Mouse (Mus musculus) neural tube, embryonic 14.5 days (tissue): ENCODE measurements around the gene Sptssb. TPM values are rescaled to one million over a fixed set of nuclear protein-coding genes. Genes with fewer than 3 reads are reported as not detected.

Source experiments
- ATAC-seq: fragments of 200-750 bp; cut with Nextera tagmentation; 2 replicates; pipeline ENCODE4 v1.8.0; 2017; ENCODE audit warnings: low read depth, mild to moderate bottlenecking, moderate TSS enrichment, moderate library complexity
- H3K27ac ChIP-seq: fragments of 300-500 bp; sonication (generic); 2 replicates; pipeline ENCODE4 v1.5.1; 2014; ENCODE audit warnings: low read depth, mild to moderate bottlenecking, control low read depth, low read length, moderate library complexity, mixed read lengths
- H3K27me3 ChIP-seq: fragments of 300-500 bp; sonication (generic); 2 replicates; pipeline ENCODE4 v1.6.1; 2014; ENCODE audit warnings: low read length; ENCODE audit not compliant: control insufficient read depth, insufficient read depth
- H3K36me3 ChIP-seq: fragments of 300-500 bp; sonication (generic); 2 replicates; pipeline ENCODE4 v1.6.1; 2014; ENCODE audit warnings: low read length, mixed read lengths; ENCODE audit not compliant: control insufficient read depth, insufficient read depth
- H3K4me1 ChIP-seq: fragments of 300-500 bp; sonication (generic); 2 replicates; pipeline ENCODE4 v1.6.1; 2014; ENCODE audit warnings: low read length; ENCODE audit not compliant: control insufficient read depth, insufficient read depth
- H3K4me2 ChIP-seq: fragments of 300-500 bp; sonication (generic); 2 replicates; pipeline ENCODE4 v1.6.1; 2014; ENCODE audit warnings: mild to moderate bottlenecking, low read depth, low read length, control low read depth
- H3K4me3 ChIP-seq: fragments of 300-500 bp; sonication (generic); 2 replicates; pipeline ENCODE4 v1.5.1; 2014; ENCODE audit warnings: low read depth, low read length, control low read depth, mixed read lengths
- H3K9ac ChIP-seq: fragments of 300-500 bp; sonication (generic); replicated peaks from 2 replicates; pipeline ENCODE4 v1.6.1; 2014; ENCODE audit warnings: low read depth, mild to moderate bottlenecking, control low read depth, low read length, mixed read lengths
- H3K9me3 ChIP-seq: fragments of 300-500 bp; sonication (generic); 2 replicates; pipeline ENCODE4 v1.6.1; 2016; ENCODE audit warnings: low read length; ENCODE audit not compliant: control insufficient read depth
- WGBS: fragments of 180-500 bp; shearing (Covaris S2); extraction: QIAGEN DNeasy Blood & Tissue Kit; methylation state at CpG from one replicate; pipeline ENCODE4 v1.1.7; 2014; 5-methylcytosine and 5-hydroxymethylcytosine counted together
- polyA plus RNA-seq: library from polyadenylated mRNA; unstranded; fragments of >200 nt; fragmentation: Nextera tagmentation; extraction: Ambion mirVana; gene quantifications from 2 replicates; pipeline ENCODE4 v1.2.1, GENCODE M21; 2014

The Sptssb gene
- polyA plus RNA-seq, 1 experiment from 2014 or later: 1.4 TPM

DNA sequence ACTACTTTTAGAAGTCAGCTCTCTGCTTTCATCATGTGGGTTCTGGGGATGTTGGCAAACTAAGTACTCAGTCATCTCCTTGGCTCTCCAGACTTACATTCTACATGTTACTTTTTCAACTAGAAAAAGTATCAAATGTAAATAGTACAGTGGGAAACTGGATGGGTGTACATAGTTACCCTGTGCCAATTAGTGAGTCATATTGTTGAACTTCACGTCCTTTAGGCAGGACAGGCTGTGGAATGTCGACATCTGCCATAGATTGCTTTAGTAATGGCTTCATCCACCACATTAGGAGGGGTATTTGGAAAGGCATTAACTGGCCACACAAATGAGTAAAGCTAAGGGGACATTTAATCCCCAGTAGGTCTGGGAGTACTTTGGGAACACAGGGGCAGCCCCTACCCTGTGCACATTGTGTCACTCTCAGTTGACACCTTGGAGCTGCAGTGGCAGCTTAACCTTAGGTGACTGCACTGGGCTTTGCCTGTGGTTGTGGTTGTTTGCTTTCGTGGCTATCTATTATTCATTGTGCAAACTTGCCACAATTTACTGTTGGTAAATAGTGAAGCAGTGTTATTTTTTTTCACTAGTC lies 66.8 kb downstream of the Sptssb start:
- no peaks in the 10 kb centered on the region for H3K9me3 ChIP-seq
- 80% methylated on average over 3 of the region's 3 CpGs for whole genome bisulfite sequencing
- ATAC-seq: no peak

DNA sequence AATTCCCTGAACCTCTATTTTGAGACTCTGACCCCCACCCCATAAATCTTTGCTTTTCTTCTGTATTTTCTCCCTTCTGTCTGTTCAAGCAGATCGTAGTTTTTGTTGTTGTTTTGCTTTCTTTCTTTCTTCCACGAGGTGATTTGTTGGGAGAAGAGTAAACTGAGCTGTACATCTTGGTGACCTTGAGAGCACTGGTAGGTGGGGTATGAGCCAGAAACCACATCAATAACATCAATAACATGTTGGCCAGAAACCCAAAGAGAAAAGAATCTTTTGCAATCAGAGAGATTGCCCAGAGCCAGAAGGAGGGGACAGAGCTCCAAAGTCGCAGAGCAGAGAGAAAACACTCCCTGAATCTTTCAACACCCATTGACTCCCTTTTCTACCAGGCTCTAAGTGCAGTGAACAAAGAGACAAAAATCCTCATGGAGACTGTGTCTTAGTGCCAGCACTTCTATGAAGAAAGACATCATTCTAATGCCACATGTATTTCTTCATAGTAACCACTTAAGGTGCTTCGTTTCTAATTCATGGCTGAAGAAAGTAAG lies 80.4 kb downstream of the Sptssb start:
- Histone ChIP-seq H3K4me1 (no peaks in the 10 kb centered on the region), H3K27me3 (no peaks in the 10 kb centered on the region), H3K9me3 (no peaks in the 10 kb centered on the region), H3K27ac (no peak overlapping the region), H3K4me2 (no peak overlapping the region), H3K9ac (no peak overlapping the region), H3K36me3 (no peaks in the 10 kb centered on the region), H3K4me3 (no peak overlapping the region)
- WGBS: 58% methylated on average over 4 of the region's 4 CpGs
- ATAC-seq: no peak

More for the DNA sequence above, 66.8 kb downstream of the Sptssb start:
- H3K27me3 ChIP-seq: no peaks in the 10 kb centered on the region
- no peak overlapping the region for H3K4me3 ChIP-seq
- H3K27ac ChIP-seq: no peak overlapping the region
- no peak overlapping the region for H3K9ac ChIP-seq
- no peaks in the 10 kb centered on the region for H3K36me3 ChIP-seq
- H3K4me2 ChIP-seq: no peak overlapping the region
- H3K4me1 ChIP-seq: no peaks in the 10 kb centered on the region

- H3K27ac ChIP-seq: no peak overlapping the region
- WGBS: 82% methylated on average over 4 of the region's 4 CpGs
- no peak for ATAC-seq
- H3K36me3 ChIP-seq: no peaks in the 10 kb centered on the region
- no peak overlapping the region for H3K4me2 ChIP-seq
- no peaks in the 10 kb centered on the region for H3K4me1 ChIP-seq
- no peak overlapping the region for H3K4me3 ChIP-seq
- no peaks in the 10 kb centered on the region for H3K27me3 ChIP-seq
- H3K9ac ChIP-seq: no peak overlapping the region
- no peaks in the 10 kb centered on the region for H3K9me3 ChIP-seq
Observed at GRCm38 (mm10) chr3:69773356-69773755, 86.4 kb downstream of the Sptssb start.

Other genes starting within 250 kb of the Sptssb start
- 103 and 107 TPM in 2 replicates for gene Nmd3, start 138.0 kb downstream of the Sptssb start, polyA plus RNA-seq
- not detected in 2 replicates for gene Otol1, start 147.7 kb upstream of the Sptssb start, polyA plus RNA-seq